Mouse (Mus musculus) liver, embryonic 15.5 days (tissue): ENCODE measurements around the gene Cpne5. TPM values are rescaled to one million over a fixed set of nuclear protein-coding genes. Genes with fewer than 3 reads are reported as not detected.
A peak's percentile ranks its signal among the peaks of the same experiment; 100 is the strongest.

Source experiments
- ATAC-seq: fragments of 200-750 bp; cut with Nextera tagmentation; 2 replicates; pipeline ENCODE4 v1.8.0; 2017; ENCODE audit warnings: moderate number of reproducible peaks, mild to moderate bottlenecking, moderate library complexity; ENCODE audit not compliant: insufficient read depth
- H3K27ac ChIP-seq: fragments of 300-500 bp; sonication (generic); replicated peaks from 2 replicates; pipeline ENCODE4 v1.5.1; 2015; ENCODE audit warnings: mild to moderate bottlenecking, inconsistent platforms
- H3K27me3 ChIP-seq: fragments of 300-500 bp; sonication (generic); 2 replicates; pipeline ENCODE4 v1.6.1; 2015; ENCODE audit warnings: mild to moderate bottlenecking, inconsistent platforms
- H3K36me3 ChIP-seq: fragments of 300-500 bp; sonication (generic); replicated peaks from 2 replicates; pipeline ENCODE4 v1.6.1; 2015; ENCODE audit warnings: moderate library complexity, mild to moderate bottlenecking, inconsistent platforms
- H3K4me1 ChIP-seq: fragments of 300-500 bp; sonication (generic); replicated peaks from 2 replicates; pipeline ENCODE4 v1.6.1; 2015; ENCODE audit warnings: inconsistent platforms
- H3K4me2 ChIP-seq: fragments of 300-500 bp; sonication (generic); 2 replicates; pipeline ENCODE4 v1.6.1; 2015; ENCODE audit warnings: moderate library complexity, mild to moderate bottlenecking, inconsistent platforms
- H3K4me3 ChIP-seq: fragments of 300-500 bp; sonication (generic); replicated peaks from 2 replicates; pipeline ENCODE4 v1.5.1; 2015; ENCODE audit warnings: mild to moderate bottlenecking, inconsistent platforms
- H3K9ac ChIP-seq: fragments of 300-500 bp; sonication (generic); 2 replicates; pipeline ENCODE4 v1.6.1; 2015; ENCODE audit warnings: moderate library complexity, mild to moderate bottlenecking, inconsistent platforms
- H3K9me3 ChIP-seq: fragments of 300-500 bp; sonication (generic); replicated peaks from 2 replicates; pipeline ENCODE4 v1.6.1; 2016; ENCODE audit warnings: inconsistent platforms
- WGBS: fragments of 180-500 bp; shearing (Covaris S2); methylation state at CpG from one replicate; pipeline ENCODE4 v1.1.7; 2015; ENCODE audit warnings: mixed read lengths; ENCODE audit not compliant: insufficient replicate concordance; 5-methylcytosine and 5-hydroxymethylcytosine counted together
- polyA plus RNA-seq: library from polyadenylated mRNA; unstranded; fragments of >200 nt; fragmentation: Nextera tagmentation; extraction: Ambion mirVana; gene quantifications from 2 replicates; pipeline ENCODE4 v1.2.1, GENCODE M21; 2015

Cpne5 gene
- polyA plus RNA-seq, 1 experiment from 2014 or later, result 0.12 TPM

DNA sequence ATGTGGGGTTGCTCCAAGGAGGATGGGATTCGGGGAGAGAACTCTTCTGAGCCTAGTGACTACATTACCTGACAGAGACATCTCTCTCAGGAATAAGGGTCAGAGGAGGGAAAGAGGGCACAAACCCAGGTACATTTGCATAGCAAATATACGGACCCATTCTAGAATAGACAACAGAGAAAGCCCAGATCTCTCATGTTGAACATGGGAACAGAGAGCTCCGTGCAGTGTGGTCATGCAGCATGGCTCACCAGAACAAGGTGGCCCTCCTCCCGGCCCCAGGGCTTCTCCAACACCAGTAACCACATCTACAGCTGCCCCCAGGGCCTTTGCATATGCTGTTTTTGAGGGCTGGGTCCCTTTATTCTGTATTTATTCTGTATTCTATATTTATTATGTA lies 69.5 kb downstream of the Cpne5 start:
- no peak overlapping the region for H3K9ac ChIP-seq
- H3K4me1 ChIP-seq, result peaks cover 37% of the 10 kb centered on the region
- H3K9me3 ChIP-seq, result no peaks in the 10 kb centered on the region
- no peak overlapping the region for H3K4me2 ChIP-seq
- H3K36me3 ChIP-seq, result no peaks in the 10 kb centered on the region
- H3K27me3 ChIP-seq, result 0 out of 2 replicates have a peak, but pooled peaks cover 8% of the 10 kb centered on the region
- H3K4me3 ChIP-seq, result no peak overlapping the region
- no peak overlapping the region for H3K27ac ChIP-seq
- no peak for ATAC-seq
- 57% methylated on average over 4 of the region's 4 CpGs for WGBS

GRCm38 (mm10) chr17:29167371-29167770 lies 70.6 kb downstream of the Cpne5 start:
- ATAC-seq, result no peak
- no peaks in the 10 kb centered on the region for H3K36me3 ChIP-seq
- peaks cover 37% of the 10 kb centered on the region for H3K4me1 ChIP-seq
- no peak overlapping the region for H3K9ac ChIP-seq
- no peak overlapping the region for H3K27ac ChIP-seq
- WGBS, result 44% methylated on average over 6 of the region's 6 CpGs
- 0 out of 2 replicates have a peak, but pooled peaks cover 8% of the 10 kb centered on the region for H3K27me3 ChIP-seq
- H3K9me3 ChIP-seq, result no peaks in the 10 kb centered on the region
- H3K4me3 ChIP-seq, result no peak overlapping the region
- no peak overlapping the region for H3K4me2 ChIP-seq

- H3K4me3 ChIP-seq, result no peak overlapping the region
- no peak overlapping the region for H3K9ac ChIP-seq
- H3K9me3 ChIP-seq, result no peaks in the 10 kb centered on the region
- H3K4me2 ChIP-seq, result no peak overlapping the region
- no peaks in the 10 kb centered on the region for H3K36me3 ChIP-seq
- 65% methylated on average over 8 of the region's 8 CpGs for WGBS
- no peak overlapping the region for H3K27ac ChIP-seq
- H3K4me1 ChIP-seq, result peaks cover 26% of the 10 kb centered on the region
- 0 out of 2 replicates have a peak, but pooled peaks cover 8% of the 10 kb centered on the region for H3K27me3 ChIP-seq
- ATAC-seq, result no peak
Observed at GRCm38 (mm10) chr17:29165967-29166578, 71.9 kb downstream of the Cpne5 start.

- 0 out of 2 replicates have a peak, but pooled peaks have one; percentile 26 for ATAC-seq
- 17% methylated on average over 6 of the region's 6 CpGs for WGBS
- no peak overlapping the region for H3K4me3 ChIP-seq
- peaks cover 26% of the 10 kb centered on the region for H3K4me1 ChIP-seq
- no peak overlapping the region for H3K27ac ChIP-seq
- H3K9ac ChIP-seq, result no peak overlapping the region
- 0 out of 2 replicates have a peak, but pooled peaks cover 7% of the 10 kb centered on the region for H3K27me3 ChIP-seq
- H3K9me3 ChIP-seq, result no peaks in the 10 kb centered on the region
- no peak overlapping the region for H3K4me2 ChIP-seq
- no peaks in the 10 kb centered on the region for H3K36me3 ChIP-seq
Observed at GRCm38 (mm10) chr17:29165452-29165851, 72.5 kb downstream of the Cpne5 start.

DNA sequence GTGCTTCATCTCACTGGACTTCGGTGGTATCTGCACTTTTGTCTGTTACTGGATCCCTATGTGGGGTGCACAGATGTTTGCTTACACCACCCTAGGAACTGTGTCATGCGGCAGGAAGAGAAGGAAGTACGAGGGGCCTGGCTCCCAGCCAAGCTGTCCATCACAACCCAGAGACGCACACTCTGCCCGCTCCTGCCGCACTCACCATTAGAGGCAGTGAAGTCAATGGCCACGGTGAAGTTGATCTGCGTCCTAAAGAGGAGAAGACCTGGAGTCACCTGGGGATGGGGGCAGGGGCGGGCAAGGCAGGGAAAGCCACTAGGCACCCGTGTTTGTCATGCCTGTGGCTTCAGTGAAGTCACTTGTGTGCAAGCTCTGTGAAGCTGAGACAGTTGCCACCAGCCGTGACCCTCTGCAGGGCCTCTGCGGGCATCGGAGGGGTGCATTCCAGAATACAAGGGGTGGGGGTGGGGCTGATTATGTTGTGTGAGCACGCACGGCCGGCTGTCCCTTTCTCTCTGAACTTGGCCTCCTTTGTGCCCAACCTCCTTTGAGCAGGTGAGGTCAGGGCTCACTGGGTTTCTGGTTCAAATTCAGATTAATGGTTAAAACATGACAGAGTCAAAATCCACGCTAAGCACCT lies 73.4 kb downstream of the Cpne5 start:
- H3K9ac ChIP-seq, result no peak overlapping the region
- H3K4me2 ChIP-seq, result peak overlapping the region; percentile 35; the same call in 1 of the 2 replicates
- H3K27me3 ChIP-seq, result 0 out of 2 replicates have a peak, but pooled peaks cover 4% of the 10 kb centered on the region
- no peak overlapping the region for H3K4me3 ChIP-seq
- no peaks in the 10 kb centered on the region for H3K36me3 ChIP-seq
- no peak overlapping the region for H3K27ac ChIP-seq
- peaks cover 26% of the 10 kb centered on the region for H3K4me1 ChIP-seq
- ATAC-seq, result 0 out of 2 replicates have a peak, but pooled peaks have one; percentile 40
- WGBS, result 9% methylated on average over 17 of the region's 17 CpGs
- H3K9me3 ChIP-seq, result no peaks in the 10 kb centered on the region

GRCm38 (mm10) chr17:29162334-29162733 lies 75.6 kb downstream of the Cpne5 start:
- no peaks in the 10 kb centered on the region for H3K36me3 ChIP-seq
- no peak overlapping the region for H3K4me2 ChIP-seq
- H3K27me3 ChIP-seq, result 0 out of 2 replicates have a peak, but pooled peaks cover 4% of the 10 kb centered on the region
- no peak overlapping the region for H3K9ac ChIP-seq
- H3K4me1 ChIP-seq, result peaks cover 26% of the 10 kb centered on the region
- ATAC-seq, result no peak
- H3K4me3 ChIP-seq, result no peak overlapping the region
- 76% methylated on average over 13 of the region's 13 CpGs for WGBS
- H3K27ac ChIP-seq, result no peak overlapping the region
- no peaks in the 10 kb centered on the region for H3K9me3 ChIP-seq

GRCm38 (mm10) chr17:29159743-29160455 lies 78.1 kb downstream of the Cpne5 start:
- no peaks in the 10 kb centered on the region for H3K36me3 ChIP-seq
- H3K4me1 ChIP-seq, result peaks cover 12% of the 10 kb centered on the region
- no peak overlapping the region for H3K4me3 ChIP-seq
- no peak overlapping the region for H3K9ac ChIP-seq
- no peak for ATAC-seq
- no peak overlapping the region for H3K4me2 ChIP-seq
- 72% methylated on average over 16 of the region's 16 CpGs for WGBS
- H3K27me3 ChIP-seq, result no peaks in the 10 kb centered on the region
- H3K9me3 ChIP-seq, result no peaks in the 10 kb centered on the region
- no peak overlapping the region for H3K27ac ChIP-seq

GRCm38 (mm10) chr17:29159320-29159719 lies 78.6 kb downstream of the Cpne5 start:
- Histone ChIP-seq H3K9ac (no peak overlapping the region), H3K36me3 (no peaks in the 10 kb centered on the region), H3K27me3 (no peaks in the 10 kb centered on the region), H3K4me1 (peaks cover 7% of the 10 kb centered on the region), H3K27ac (no peak overlapping the region), H3K9me3 (no peaks in the 10 kb centered on the region), H3K4me3 (no peak overlapping the region), H3K4me2 (no peak overlapping the region)
- ATAC-seq, result no peak
- WGBS, result 83% methylated on average over 5 of the region's 5 CpGs

- Histone ChIP-seq H3K27ac (no peak overlapping the region), H3K9ac (no peak overlapping the region), H3K36me3 (no peaks in the 10 kb centered on the region), H3K27me3 (no peaks in the 10 kb centered on the region), H3K9me3 (no peaks in the 10 kb centered on the region), H3K4me2 (no peak overlapping the region), H3K4me1 (peaks cover 3% of the 10 kb centered on the region; the same call in 1 of the 2 replicates), H3K4me3 (no peak overlapping the region)
- ATAC-seq, result no peak
- 81% methylated on average over 15 of the region's 15 CpGs for WGBS
Observed at GRCm38 (mm10) chr17:29158899-29159298, 79.1 kb downstream of the Cpne5 start.

DNA sequence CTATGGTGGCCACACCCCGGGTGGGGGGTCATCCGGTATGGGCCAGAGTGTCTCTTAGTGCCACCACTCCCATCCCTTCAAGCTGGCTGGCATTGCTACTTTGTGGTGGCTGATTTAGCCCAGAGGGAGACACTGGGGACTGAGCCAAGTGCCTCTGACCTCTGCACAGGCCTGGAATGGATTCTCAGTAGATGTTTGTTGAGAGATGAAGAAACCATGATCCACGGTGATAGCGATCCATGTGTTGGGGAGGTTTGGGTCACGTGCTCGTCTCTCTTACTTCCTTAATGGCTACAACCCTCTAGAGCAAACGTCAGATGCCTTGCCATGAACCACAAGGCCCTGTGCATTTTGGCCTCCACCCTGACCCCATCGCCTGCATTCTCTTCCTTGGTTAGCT lies 81.1 kb downstream of the Cpne5 start:
- no peaks in the 10 kb centered on the region for H3K9me3 ChIP-seq
- no peak overlapping the region for H3K27ac ChIP-seq
- no peak overlapping the region for H3K4me3 ChIP-seq
- no peak overlapping the region for H3K4me2 ChIP-seq
- no peaks in the 10 kb centered on the region for H3K27me3 ChIP-seq
- H3K9ac ChIP-seq, result no peak overlapping the region
- no peak for ATAC-seq
- no peaks in the 10 kb centered on the region for H3K36me3 ChIP-seq
- 55% methylated on average over 8 of the region's 8 CpGs for WGBS
- no peaks in the 10 kb centered on the region; the same call in 1 of the 2 replicates for H3K4me1 ChIP-seq

- H3K36me3 ChIP-seq, result no peaks in the 10 kb centered on the region
- H3K4me1 ChIP-seq, result no peaks in the 10 kb centered on the region; the same call in 1 of the 2 replicates
- ATAC-seq, result no peak
- no peak overlapping the region for H3K27ac ChIP-seq
- no peak overlapping the region for H3K9ac ChIP-seq
- H3K9me3 ChIP-seq, result no peaks in the 10 kb centered on the region
- H3K27me3 ChIP-seq, result no peaks in the 10 kb centered on the region
- H3K4me3 ChIP-seq, result no peak overlapping the region
- 62% methylated on average over 16 of the region's 16 CpGs for WGBS
- H3K4me2 ChIP-seq, result no peak overlapping the region
Observed at GRCm38 (mm10) chr17:29156396-29156795, 81.6 kb downstream of the Cpne5 start.
